Mouse (Mus musculus) bone marrow, adult 2 months (tissue): ENCODE data around the gene Cnksr1. TPM values are rescaled to one million over a fixed set of nuclear protein-coding genes. Genes with fewer than 3 reads are reported as not detected.

ENCODE experiments used
- H3K27ac ChIP-seq: fragments of 200-500 bp; 2 replicates; pipeline ENCODE4 v1.5.1; 2012; ENCODE audit warnings: low read depth, mild to moderate bottlenecking, control low read depth, inconsistent platforms, low read length; ENCODE audit not compliant: control insufficient read depth, poor library complexity, insufficient read depth
- H3K4me1 ChIP-seq: fragments of 200-500 bp; 2 replicates; pipeline ENCODE4 v1.6.1; 2011; ENCODE audit warnings: low read length; ENCODE audit not compliant: control insufficient read depth, insufficient read depth
- H3K4me3 ChIP-seq: fragments of 200-500 bp; replicated peaks from 2 replicates; pipeline ENCODE3; 2011; ENCODE audit warnings: mild to moderate bottlenecking, low read depth, low read length, control low read depth; ENCODE audit not compliant: control insufficient read depth
- CTCF ChIP-seq: fragments of 200-500 bp; IDR thresholded peaks from 2 replicates; pipeline ENCODE4 v1.5.1; 2011; ENCODE audit warnings: low read length, control low read depth; ENCODE audit not compliant: control insufficient read depth, insufficient read depth
- POLR2A ChIP-seq: fragments of 200-500 bp; IDR thresholded peaks from 2 replicates; pipeline ENCODE4 v1.6.1; 2011; ENCODE audit warnings: low read depth, mild to moderate bottlenecking, control low read depth, low read length, borderline replicate concordance; ENCODE audit not compliant: control insufficient read depth
- WGBS: fragments of 180-500 bp; shearing (Covaris S2); methylation state at CpG from one replicate; pipeline ENCODE4 v1.1.7; 2018; 5-methylcytosine and 5-hydroxymethylcytosine counted together
- polyA plus RNA-seq: library from polyadenylated mRNA; stranded (reverse); fragments of >200 nt; gene quantifications from 2 replicates; pipeline ENCODE4 v1.2.4, GENCODE M21; 2011; ENCODE audit warnings: low replicate concordance; ENCODE audit not compliant: missing spikeins, insufficient read depth, insufficient read length

Gene Cnksr1
- polyA plus RNA-seq, 1 experiment, result not detected

DNA sequence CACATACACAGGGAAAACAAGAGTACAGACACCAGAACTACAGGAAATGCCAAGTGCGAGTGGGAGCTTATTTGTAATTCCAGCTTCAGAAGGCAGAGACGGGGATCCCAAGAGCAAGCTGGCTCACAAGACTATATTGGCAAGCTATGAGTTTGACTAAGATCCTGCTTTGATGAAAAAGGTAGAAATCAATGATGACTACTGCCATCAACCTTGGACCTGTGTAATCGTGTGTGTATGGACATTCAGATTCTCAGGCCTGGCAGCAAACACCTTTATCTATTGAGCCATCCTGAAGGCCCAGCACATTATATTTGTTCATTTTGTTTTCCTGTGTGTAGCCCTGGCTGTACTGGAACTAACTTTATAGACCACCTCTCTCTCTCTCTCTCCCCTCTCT, 54.5 kb downstream of the Cnksr1 start:
- 83% methylated on average over 3 of the region's 3 CpGs for WGBS
- H3K4me1 ChIP-seq, result no peaks in the 10 kb centered on the region; the same call in 1 of the 2 replicates
- no peak overlapping the region for H3K4me3 ChIP-seq
- TF ChIP-seq CTCF (no peak), POLR2A (no peak)
- H3K27ac ChIP-seq, result no peak overlapping the region

DNA sequence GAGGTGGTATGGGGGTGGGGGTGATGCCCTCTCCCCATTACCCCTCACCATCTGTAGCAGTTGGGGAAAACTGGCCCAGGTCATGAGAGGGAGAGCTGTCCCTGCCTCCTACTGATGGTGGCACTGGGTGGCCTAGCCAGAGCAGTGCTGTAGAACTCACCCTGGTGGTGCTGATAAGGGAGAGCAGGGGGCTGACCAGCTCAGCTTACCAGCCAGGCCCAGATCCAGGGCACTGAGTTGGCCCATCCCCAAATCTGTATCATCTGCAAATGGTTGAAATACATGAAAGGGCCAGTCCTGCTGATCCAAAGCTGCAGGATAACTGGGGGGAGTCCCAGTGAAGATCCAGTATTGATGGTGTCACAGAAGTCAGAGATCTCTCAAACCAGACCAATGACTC, 56.4 kb downstream of the Cnksr1 start:
- Histone ChIP-seq H3K4me1 (no peaks in the 10 kb centered on the region; the same call in 1 of the 2 replicates), H3K4me3 (no peak overlapping the region), H3K27ac (peak overlapping the region; percentile 50)
- TF ChIP-seq CTCF (peak; percentile 25; the same call in 1 of the 2 replicates), POLR2A (no peak)

DNA sequence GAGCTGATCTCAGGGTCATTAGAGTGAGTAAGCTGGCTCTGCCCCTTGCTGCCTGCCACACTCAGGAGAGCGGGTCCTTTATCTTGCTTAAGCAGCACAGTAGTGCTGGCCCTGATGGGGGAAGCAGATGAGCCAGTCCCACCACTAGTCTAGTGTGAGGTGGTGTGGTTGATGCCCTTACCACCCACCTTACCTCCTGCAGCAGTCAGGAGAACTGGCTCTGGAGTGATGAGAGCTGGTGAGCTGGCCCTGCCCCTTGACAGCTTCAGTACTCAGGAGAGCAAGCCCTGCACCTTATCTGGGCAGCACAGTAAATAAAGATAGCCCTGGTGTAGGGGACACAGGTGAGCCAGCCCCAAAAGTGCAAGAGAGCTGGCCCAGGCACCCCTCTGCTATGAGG, 57.1 kb downstream of the Cnksr1 start:
- Histone ChIP-seq H3K4me1 (no peaks in the 10 kb centered on the region; the same call in 1 of the 2 replicates), H3K4me3 (no peak overlapping the region)

More for the DNA sequence above, 57.1 kb downstream of the Cnksr1 start:
- TF ChIP-seq CTCF, result no peak
- no peak for TF ChIP-seq POLR2A
- WGBS, result 43% methylated on average over 1 of the region's 1 CpGs
- peak overlapping the region; percentile 50 for H3K27ac ChIP-seq

Other genes with a start within 250 kb of the Cnksr1 start
- gene Dhdds, start 237.5 kb downstream of the Cnksr1 start, polyA plus RNA-seq, result 20.6 and 30.2 TPM in 2 replicates
- gene Lin28a, start 219.6 kb downstream of the Cnksr1 start, polyA plus RNA-seq, result 3.6 and 29.6 TPM in 2 replicates
- gene Zfp683, start 184.6 kb downstream of the Cnksr1 start, polyA plus RNA-seq, result 1.0 TPM in 1 of 2 replicates, not detected in the other
- gene Crybg2, start 177.6 kb downstream of the Cnksr1 start, polyA plus RNA-seq, result 4.6 TPM in 1 of 2 replicates, not detected in the other
- 270 and 801 TPM in 2 replicates for gene Cd52, start 143.3 kb downstream of the Cnksr1 start, polyA plus RNA-seq
- gene Ubxn11, start 135.8 kb downstream of the Cnksr1 start, polyA plus RNA-seq, result 3.3 and 13.7 TPM in 2 replicates
- gene Sh3bgrl3, start 109.6 kb downstream of the Cnksr1 start, polyA plus RNA-seq, result 299 and 416 TPM in 2 replicates
- 16.4 and 22.7 TPM in 2 replicates for gene Cep85, start 51.3 kb downstream of the Cnksr1 start, polyA plus RNA-seq
- gene Gm7534, start 35.4 kb downstream of the Cnksr1 start, polyA plus RNA-seq, result not detected in 2 replicates
- not detected in 2 replicates for gene Catsper4, start 11.0 kb downstream of the Cnksr1 start, polyA plus RNA-seq
- gene E130218I03Rik, start 5.3 kb upstream of the Cnksr1 start, polyA plus RNA-seq, result not detected in 2 replicates
- gene Zfp593, start 7.2 kb upstream of the Cnksr1 start, polyA plus RNA-seq, result 2.6 and 8.0 TPM in 2 replicates
- gene Gm30191, start 8.5 kb upstream of the Cnksr1 start, polyA plus RNA-seq, result not detected in 2 replicates
- 5.2 and 7.5 TPM in 2 replicates for gene Grrp1, start 15.7 kb upstream of the Cnksr1 start, polyA plus RNA-seq
- 4.9 and 5.2 TPM in 2 replicates for gene Pdik1l, start 49.5 kb upstream of the Cnksr1 start, polyA plus RNA-seq
- 1.1 TPM in 1 of 2 replicates, not detected in the other for gene Trim63, start 76.7 kb upstream of the Cnksr1 start, polyA plus RNA-seq
- gene Slc30a2, start 104.8 kb upstream of the Cnksr1 start, polyA plus RNA-seq, result 4.0 TPM in 1 of 2 replicates, not detected in the other
- gene Extl1, start 145.5 kb upstream of the Cnksr1 start, polyA plus RNA-seq, result 0.23 and 3.3 TPM in 2 replicates
- 5.8 and 8.8 TPM in 2 replicates for gene Pafah2, start 157.9 kb upstream of the Cnksr1 start, polyA plus RNA-seq
- gene Stmn1, start 229.9 kb upstream of the Cnksr1 start, polyA plus RNA-seq, result 297 and 423 TPM in 2 replicates